ENCODE assay signal across 9 mouse cellular contexts in the genomic region with DNA sequence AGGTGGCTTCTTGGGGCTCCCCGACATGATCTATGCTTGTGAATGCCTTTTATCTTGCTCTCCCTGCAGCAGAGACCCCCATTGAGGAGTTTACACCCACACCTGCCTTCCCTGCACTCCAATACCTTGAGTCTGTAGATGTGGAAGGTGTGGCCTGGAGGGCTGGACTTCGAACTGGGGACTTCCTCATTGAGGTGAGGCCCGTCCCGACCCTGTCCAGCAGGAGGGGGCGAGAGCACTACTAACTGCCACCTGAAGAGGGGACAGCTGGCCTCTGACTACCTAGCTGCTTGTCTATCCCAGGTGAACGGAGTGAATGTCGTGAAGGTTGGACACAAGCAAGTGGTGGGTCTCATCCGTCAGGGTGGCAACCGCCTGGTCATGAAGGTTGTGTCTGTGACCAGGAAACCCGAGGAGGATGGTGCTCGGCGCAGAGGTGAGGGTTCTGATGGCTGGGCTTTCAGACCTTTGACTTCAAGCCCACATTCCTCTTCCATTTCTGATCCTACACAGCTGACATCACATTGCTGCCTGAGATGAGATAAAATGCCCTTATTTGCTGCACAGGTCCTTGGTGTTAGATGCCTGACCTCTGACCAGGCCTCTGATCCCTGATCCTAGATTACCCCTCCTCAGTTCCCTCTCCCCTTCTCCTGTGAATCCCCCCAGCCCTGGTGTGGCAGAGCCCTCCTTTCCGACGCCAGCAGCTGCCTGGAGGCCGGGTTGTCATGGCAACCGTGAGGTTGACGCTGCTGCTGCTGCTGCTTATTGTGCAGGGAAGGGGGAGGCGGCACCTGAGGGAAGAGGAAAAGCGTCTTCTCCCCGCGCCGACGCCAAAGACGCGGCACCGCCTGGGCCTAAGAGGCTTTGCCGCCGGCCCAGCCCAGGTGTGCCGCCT. TPM values are rescaled to one million over a fixed set of nuclear protein-coding genes. Genes with fewer than 3 reads are reported as not detected.
DNase-seq lines count a peak whose midpoint lies in the region; ATAC-seq and TF ChIP-seq lines count a peak whose summit lies in the region.
"Had no signal": no experiment of that assay in that cellular context is flagged by ENCODE, and none has a peak within 500 bp of the region (broad histone marks: within the 10 kb centered on the region; RNA-seq: fewer than 3 reads in every experiment).

No protein-coding gene starts in this region.

- no peak for ATAC-seq in lung, embryonic 14.5 days (ENCODE audit: insufficient read depth)
- peak; percentile 40; the same call in 1 of the 2 replicates for ATAC-seq in embryonic facial prominence, embryonic 15.5 days (ENCODE audit: insufficient number of reproducible peaks, low FRiP score, low TSS enrichment, low read depth)
- peak; percentile 69 for ATAC-seq in intestine, postnatal 0 days
- ATAC-seq in midbrain, embryonic 13.5 days = peak; percentile 84
- no peak for ATAC-seq in erythroid progenitor cell, adult 5-6 weeks (replicated peaks; ENCODE audit: low FRiP score, poor library complexity, severe bottlenecking)

- H3K9ac ChIP-seq in lung, embryonic 14.5 days = no peak overlapping the region
- no peak overlapping the region for H3K9ac ChIP-seq in embryonic facial prominence, embryonic 15.5 days
- H3K9ac ChIP-seq in intestine, postnatal 0 days (ENCODE audit: low read depth, low read length) = no peak overlapping the region
- peak overlapping the region; percentile 74 for H3K9ac ChIP-seq in midbrain, embryonic 13.5 days (replicated peaks)

- no peak for TF ChIP-seq CTCF in lung, embryonic 14.5 days (IDR thresholded peaks at IDR 0.05; ENCODE audit: low read depth)
- TF ChIP-seq CTCF in intestine, postnatal 0 days (IDR thresholded peaks at IDR 0.05; ENCODE audit: low read depth) = peak; percentile 22; the same call in 1 of the 2 replicates

- peak overlapping the region; percentile 26; the same call in 1 of the 2 replicates for H3K4me2 ChIP-seq in lung, embryonic 14.5 days
- peak overlapping the region; percentile 17 for H3K4me2 ChIP-seq in embryonic facial prominence, embryonic 15.5 days (replicated peaks)
- peak overlapping the region; percentile 13 for H3K4me2 ChIP-seq in intestine, postnatal 0 days (replicated peaks; ENCODE audit: low read depth)
- H3K4me2 ChIP-seq in midbrain, embryonic 13.5 days (replicated peaks) = peak overlapping the region; percentile 71

- no peaks in the 10 kb centered on the region for H3K27me3 ChIP-seq in lung, embryonic 14.5 days (ENCODE audit: insufficient read depth, low read length)
- H3K27me3 ChIP-seq in embryonic facial prominence, embryonic 15.5 days = no peaks in the 10 kb centered on the region
- H3K27me3 ChIP-seq in intestine, postnatal 0 days (replicated peaks; ENCODE audit: control insufficient read depth, insufficient read depth, low read length) = no peaks in the 10 kb centered on the region
- 0 out of 2 replicates have a peak, but pooled peaks cover 5% of the 10 kb centered on the region for H3K27me3 ChIP-seq in midbrain, embryonic 13.5 days

- peak; percentile 64 for DNase-seq in lung, embryonic 14.5 days
- no peak for DNase-seq in lung, postnatal 10 days
- no peak for DNase-seq in gastrocnemius, postnatal 10 days
- no peak for DNase-seq in heart, adult 9 months (ENCODE audit: low spot score in 2 of 2)

- 34% methylated on average over 29 of the region's 29 CpGs for WGBS in lung, embryonic 14.5 days
- WGBS in embryonic facial prominence, embryonic 15.5 days = 28% methylated on average over 28 of the region's 29 CpGs
- WGBS in intestine, postnatal 0 days = 24% methylated on average over 29 of the region's 29 CpGs
- WGBS in midbrain, embryonic 13.5 days = 16% methylated on average over 29 of the region's 29 CpGs

- H3K9me3 ChIP-seq in lung, embryonic 14.5 days (ENCODE audit: low read depth, low read length) = no peaks in the 10 kb centered on the region
- no peaks in the 10 kb centered on the region for H3K9me3 ChIP-seq in embryonic facial prominence, embryonic 15.5 days (replicated peaks)
- H3K9me3 ChIP-seq in intestine, postnatal 0 days (ENCODE audit: control insufficient read depth) = no peaks in the 10 kb centered on the region
- H3K9me3 ChIP-seq in midbrain, embryonic 13.5 days = no peaks in the 10 kb centered on the region

- H3K4me3 ChIP-seq in lung, embryonic 14.5 days (ENCODE audit: low read depth, low read length) = no peak overlapping the region
- 0 out of 2 replicates have a peak overlapping the region, but pooled peaks have one; percentile 0 for H3K4me3 ChIP-seq in embryonic facial prominence, embryonic 15.5 days (replicated peaks)
- 0 out of 2 replicates have a peak overlapping the region, but pooled peaks have one; percentile 0 for H3K4me3 ChIP-seq in intestine, postnatal 0 days (ENCODE audit: low read depth, low read length)
- H3K4me3 ChIP-seq in midbrain, embryonic 13.5 days (replicated peaks) = peak overlapping the region; percentile 50

- no peaks in the 10 kb centered on the region for H3K4me1 ChIP-seq in lung, embryonic 14.5 days (ENCODE audit: insufficient read depth)
- H3K4me1 ChIP-seq in embryonic facial prominence, embryonic 15.5 days = peaks cover 10% of the 10 kb centered on the region; the same call in 1 of the 2 replicates
- no peaks in the 10 kb centered on the region for H3K4me1 ChIP-seq in intestine, postnatal 0 days (replicated peaks; ENCODE audit: control insufficient read depth, insufficient read depth, low read length)
- peaks cover 40% of the 10 kb centered on the region for H3K4me1 ChIP-seq in midbrain, embryonic 13.5 days (replicated peaks)

- peaks cover 16% of the 10 kb centered on the region; the same call in 1 of the 2 replicates for H3K36me3 ChIP-seq in lung, embryonic 14.5 days (ENCODE audit: insufficient read depth)
- 0 out of 2 replicates have a peak, but pooled peaks cover 3% of the 10 kb centered on the region for H3K36me3 ChIP-seq in embryonic facial prominence, embryonic 15.5 days
- H3K36me3 ChIP-seq in intestine, postnatal 0 days (ENCODE audit: control insufficient read depth, insufficient read depth) = no peaks in the 10 kb centered on the region
- no peaks in the 10 kb centered on the region for H3K36me3 ChIP-seq in midbrain, embryonic 13.5 days

- no peak overlapping the region for H3K27ac ChIP-seq in lung, embryonic 14.5 days (ENCODE audit: low read depth)
- no peak overlapping the region for H3K27ac ChIP-seq in embryonic facial prominence, embryonic 15.5 days (replicated peaks)
- no peak overlapping the region for H3K27ac ChIP-seq in intestine, postnatal 0 days (ENCODE audit: low read depth, low read length)
- H3K27ac ChIP-seq in midbrain, embryonic 13.5 days = peak overlapping the region; percentile 90
- H3K27ac ChIP-seq: macrophage had no signal

RNA-seq across cellular contexts. Expression of a gene that starts 32.9 kb away (rescaled TPM):
- polyA plus RNA-seq in lung, embryonic 14.5 days (2014; fragmentation: Nextera tagmentation; extraction: Ambion mirVana) = 3.2 and 3.9 TPM in 2 replicates
- polyA plus RNA-seq in embryonic facial prominence, embryonic 15.5 days (2015; fragmentation: Nextera tagmentation; extraction: Ambion mirVana) = 2.3 and 3.0 TPM in 2 replicates
- 0.51 and 0.73 TPM in 2 replicates for polyA plus RNA-seq in intestine, postnatal 0 days (2015; fragmentation: Nextera tagmentation; extraction: Ambion mirVana)
- 13.3 and 14.8 TPM in 2 replicates for polyA plus RNA-seq in midbrain, embryonic 13.5 days (2015; fragmentation: Nextera tagmentation; extraction: Ambion mirVana)
- total RNA-seq in gastrocnemius, postnatal 10 days (2021) = 10 to 100 TPM; 24.8 to 36.1 TPM
- 0.72 TPM in 1 of 2 replicates, not detected in the other for total RNA-seq in erythroid progenitor cell, adult 5-6 weeks (2015; ENCODE audit: low replicate concordance)
- 0.39 and 0.61 TPM in 2 replicates for total RNA-seq in erythroid progenitor cell, adult 5-6 weeks (2017; ENCODE audit: low replicate concordance)
- polyA plus RNA-seq: macrophage had no signal

RNA-seq across cellular contexts. Expression of a gene that starts 35.9 kb away (rescaled TPM):
- 0.16 TPM in 1 of 2 replicates, not detected in the other for polyA plus RNA-seq in lung, embryonic 14.5 days (2014; fragmentation: Nextera tagmentation; extraction: Ambion mirVana)
- polyA plus RNA-seq in embryonic facial prominence, embryonic 15.5 days (2015; fragmentation: Nextera tagmentation; extraction: Ambion mirVana) = 0.13 and 0.24 TPM in 2 replicates
- polyA plus RNA-seq in intestine, postnatal 0 days (2015; fragmentation: Nextera tagmentation; extraction: Ambion mirVana) = 0.10 and 0.14 TPM in 2 replicates
- 2.5 and 2.6 TPM in 2 replicates for polyA plus RNA-seq in midbrain, embryonic 13.5 days (2015; fragmentation: Nextera tagmentation; extraction: Ambion mirVana)
- total RNA-seq in gastrocnemius, postnatal 10 days (2021) = under 1 TPM; 0.54 TPM
- total RNA-seq in erythroid progenitor cell, adult 5-6 weeks (2015; ENCODE audit: low replicate concordance) = not detected in 2 replicates
- not detected in 2 replicates for total RNA-seq in erythroid progenitor cell, adult 5-6 weeks (2017; ENCODE audit: low replicate concordance)
- polyA plus RNA-seq: macrophage had no signal

RNA-seq across cellular contexts. Expression of a gene that starts 55.0 kb away (rescaled TPM):
- 12.7 and 14.2 TPM in 2 replicates for polyA plus RNA-seq in lung, embryonic 14.5 days (2014; fragmentation: Nextera tagmentation; extraction: Ambion mirVana)
- 27.8 and 30.1 TPM in 2 replicates for polyA plus RNA-seq in embryonic facial prominence, embryonic 15.5 days (2015; fragmentation: Nextera tagmentation; extraction: Ambion mirVana)
- 32.0 and 36.2 TPM in 2 replicates for polyA plus RNA-seq in intestine, postnatal 0 days (2015; fragmentation: Nextera tagmentation; extraction: Ambion mirVana)
- polyA plus RNA-seq in midbrain, embryonic 13.5 days (2015; fragmentation: Nextera tagmentation; extraction: Ambion mirVana) = 16.7 and 17.6 TPM in 2 replicates
- total RNA-seq in gastrocnemius, postnatal 10 days (2021) = 10 to 100 TPM in 1 of 2 experiments, 1 to 10 TPM in 1; 6.5 to 11.0 TPM
- total RNA-seq in erythroid progenitor cell, adult 5-6 weeks (2015; ENCODE audit: low replicate concordance) = 2.5 and 2.9 TPM in 2 replicates
- total RNA-seq in erythroid progenitor cell, adult 5-6 weeks (2017; ENCODE audit: low replicate concordance) = 2.1 and 3.7 TPM in 2 replicates

RNA-seq across cellular contexts. Expression of a gene that starts 59.4 kb away (rescaled TPM):
- polyA plus RNA-seq in lung, embryonic 14.5 days (2014; fragmentation: Nextera tagmentation; extraction: Ambion mirVana) = 53.8 and 55.3 TPM in 2 replicates
- 46.2 and 57.3 TPM in 2 replicates for polyA plus RNA-seq in embryonic facial prominence, embryonic 15.5 days (2015; fragmentation: Nextera tagmentation; extraction: Ambion mirVana)
- 7.1 and 7.6 TPM in 2 replicates for polyA plus RNA-seq in intestine, postnatal 0 days (2015; fragmentation: Nextera tagmentation; extraction: Ambion mirVana)
- 70.8 and 80.3 TPM in 2 replicates for polyA plus RNA-seq in midbrain, embryonic 13.5 days (2015; fragmentation: Nextera tagmentation; extraction: Ambion mirVana)
- 1 to 10 TPM; 3.8 to 6.2 TPM for total RNA-seq in gastrocnemius, postnatal 10 days (2021)
- not detected in 2 replicates for total RNA-seq in erythroid progenitor cell, adult 5-6 weeks (2015; ENCODE audit: low replicate concordance)
- total RNA-seq in erythroid progenitor cell, adult 5-6 weeks (2017; ENCODE audit: low replicate concordance) = 4.4 TPM in 1 of 2 replicates, not detected in the other

Comparison
In these comparisons a context has a peak if more than half of its experiments do, and no peak if none do; other contexts are left out.
1. ATAC-seq: peak in embryonic facial prominence, embryonic 15.5 days (single experiment), intestine, postnatal 0 days (single experiment) and midbrain, embryonic 13.5 days (single experiment); none in lung, embryonic 14.5 days (single experiment) and erythroid progenitor cell, adult 5-6 weeks (single experiment).
2. H3K4me2 ChIP-seq: peak in every context shown above with its lines; median percentile 71 in midbrain, embryonic 13.5 days; 26 in lung, embryonic 14.5 days; 17 in embryonic facial prominence, embryonic 15.5 days; 13 in intestine, postnatal 0 days.